Mouse (Mus musculus): ENCODE measurements around the gene Nacad. TPM values are rescaled to one million over a fixed set of nuclear protein-coding genes. Genes with fewer than 3 reads are reported as not detected.

Nacad gene
- polyA plus RNA-seq, 2 experiments from 2014 or later = not detected

- no peak for ATAC-seq
Observed at GRCm38 (mm10) chr11:6603224-6603623, 2.6 kb downstream of the Nacad start.

DNA sequence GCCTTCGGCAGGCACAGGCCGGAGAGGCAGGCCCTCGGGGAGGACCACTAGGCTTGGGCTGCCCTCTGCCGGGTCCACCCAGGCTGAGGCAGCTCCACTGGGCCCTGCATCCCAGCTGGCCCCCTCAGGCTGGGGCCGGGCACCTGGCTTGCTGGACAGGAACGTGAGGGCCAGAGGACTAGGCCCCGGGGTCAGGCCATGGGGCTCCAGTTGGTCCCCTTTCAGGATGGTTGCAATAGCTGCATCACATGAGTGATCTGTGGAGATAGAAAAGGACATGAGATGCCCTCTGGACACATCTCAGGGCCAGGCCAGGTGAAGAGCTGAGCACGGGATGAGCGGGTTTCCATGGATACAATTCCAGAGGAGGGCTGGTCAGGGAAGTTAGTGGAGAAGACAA is 3.2 kb downstream of the Nacad start:
- ATAC-seq = no peak

DNA sequence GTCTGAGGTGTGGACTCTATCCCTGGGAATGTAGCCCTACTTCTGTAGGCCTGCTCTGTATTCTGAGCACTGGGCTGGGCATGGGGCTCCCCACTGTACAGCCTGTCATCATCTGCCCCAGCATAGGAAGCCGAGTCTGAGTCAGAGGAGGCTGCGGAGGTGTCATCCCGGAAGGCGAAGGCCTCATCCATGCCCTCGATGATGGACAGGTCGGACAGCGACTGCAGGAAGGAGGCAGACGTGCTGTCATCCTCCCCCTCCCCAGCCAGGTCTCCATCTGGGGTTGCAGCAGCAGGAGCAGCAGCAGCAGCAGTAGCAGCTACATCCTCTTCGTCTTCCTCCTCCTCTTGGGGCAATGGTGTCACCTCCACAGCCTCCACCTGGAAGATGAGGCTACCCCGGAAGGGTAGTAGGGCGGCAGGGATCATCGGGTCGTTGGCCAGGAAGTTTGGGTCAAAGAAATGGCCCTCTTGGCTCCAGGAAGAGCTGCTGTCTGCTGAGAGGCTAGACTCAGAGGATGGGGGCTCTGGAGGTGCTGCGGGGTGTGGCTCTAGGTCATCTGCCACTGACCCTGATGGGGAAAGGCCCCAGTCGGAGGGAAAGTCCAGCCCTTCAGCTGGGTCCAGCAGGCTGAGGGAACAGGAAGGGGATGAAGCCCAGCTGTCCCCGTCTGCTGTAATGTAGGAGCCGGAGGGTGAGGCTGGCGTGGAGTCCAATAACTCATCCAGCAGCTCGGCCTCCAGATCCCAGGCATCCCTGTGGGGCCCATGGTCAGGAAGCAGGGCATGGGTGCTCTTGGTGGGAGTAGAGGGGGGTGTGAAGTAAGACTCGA is 4.0 kb downstream of the Nacad start:
- ATAC-seq = no peak

DNA sequence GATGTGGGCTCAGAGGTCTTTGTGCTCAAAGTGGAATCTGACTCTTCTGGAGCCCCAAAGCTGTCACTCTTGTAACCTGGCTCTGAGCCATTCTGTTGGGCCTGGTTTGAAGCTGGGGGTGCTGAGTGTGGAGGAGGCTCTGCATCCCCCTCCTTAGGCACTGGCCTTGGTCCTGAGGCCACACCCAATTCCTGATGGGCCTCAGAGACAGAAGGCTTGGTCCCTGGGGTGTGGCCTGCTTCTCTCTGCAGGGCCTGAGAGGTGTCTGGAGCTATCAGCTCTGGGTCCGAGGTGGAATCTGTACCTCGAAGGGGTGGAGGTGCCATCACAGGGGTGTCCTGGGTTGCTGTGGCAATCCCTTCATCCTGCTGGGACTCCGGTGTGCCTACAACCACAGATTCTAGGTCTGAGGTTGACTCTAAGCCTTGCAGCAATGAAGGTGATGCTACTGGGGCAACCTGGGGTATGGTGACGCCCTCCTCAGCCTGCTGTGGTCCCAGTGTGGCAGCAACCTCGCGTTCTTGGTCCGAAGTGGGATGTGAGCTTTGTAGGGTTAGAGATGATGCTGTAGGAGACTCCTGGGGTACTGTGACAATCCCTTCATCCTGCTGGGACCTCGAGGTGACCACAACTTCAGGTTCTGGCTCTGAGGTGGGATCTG is 5.4 kb downstream of the Nacad start:
- ATAC-seq = no peak

DNA sequence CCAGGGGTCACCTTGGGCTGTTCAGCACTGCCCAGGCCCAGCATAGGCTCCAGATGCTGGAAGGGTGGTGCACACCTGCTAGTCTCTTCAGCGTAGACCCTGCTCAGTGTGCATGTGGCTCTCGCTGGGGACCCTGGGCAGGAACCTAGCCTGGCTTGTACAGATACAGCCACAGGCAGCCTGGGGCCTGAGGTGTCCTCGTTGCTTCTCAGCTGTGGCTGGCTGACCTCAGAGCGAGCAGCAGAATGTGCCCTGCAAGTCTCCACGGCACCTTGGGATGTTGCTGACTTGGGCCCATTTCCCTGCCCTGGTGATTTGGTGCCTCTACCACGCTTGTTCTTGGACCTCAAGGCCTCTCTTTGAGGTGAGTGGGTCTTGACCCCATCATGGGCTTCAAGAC is 6.0 kb downstream of the Nacad start:
- no peak for ATAC-seq

DNA sequence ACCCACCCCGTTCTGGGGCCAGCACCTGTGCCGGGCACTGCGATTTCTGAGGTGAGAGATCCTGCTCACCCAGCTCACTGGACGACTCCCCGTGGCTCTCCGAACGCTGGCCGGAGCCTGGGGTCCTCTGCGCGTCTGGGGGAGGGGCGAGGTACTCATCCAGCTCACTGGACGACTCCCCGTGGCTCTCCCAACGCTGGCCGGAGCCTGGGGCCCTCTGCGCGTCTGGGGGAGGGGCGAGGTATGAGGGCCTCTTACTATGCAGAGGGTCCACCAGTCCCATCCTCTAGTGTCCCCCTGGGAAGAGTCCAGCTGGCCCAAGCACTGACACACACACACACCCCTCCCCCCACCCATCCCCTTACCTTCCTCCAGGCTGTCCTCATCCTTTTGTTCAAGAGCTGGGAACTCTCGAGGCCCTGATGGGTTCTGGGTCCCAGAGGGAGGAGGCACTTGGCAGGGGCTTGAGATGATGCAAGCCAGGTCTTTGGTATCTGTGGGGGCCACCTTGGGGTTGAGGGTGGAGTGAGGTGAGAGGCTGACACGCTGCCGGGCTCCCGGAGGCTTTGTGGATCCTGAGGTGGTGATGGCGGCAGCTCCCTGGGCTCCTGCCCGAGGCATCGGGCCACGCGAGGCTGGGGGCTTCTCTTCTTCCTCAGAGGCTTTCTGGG is 6.7 kb downstream of the Nacad start:
- ATAC-seq = no peak

- ATAC-seq = no peak
Observed at GRCm38 (mm10) chr11:6598191-6598889, 7.5 kb downstream of the Nacad start.

DNA sequence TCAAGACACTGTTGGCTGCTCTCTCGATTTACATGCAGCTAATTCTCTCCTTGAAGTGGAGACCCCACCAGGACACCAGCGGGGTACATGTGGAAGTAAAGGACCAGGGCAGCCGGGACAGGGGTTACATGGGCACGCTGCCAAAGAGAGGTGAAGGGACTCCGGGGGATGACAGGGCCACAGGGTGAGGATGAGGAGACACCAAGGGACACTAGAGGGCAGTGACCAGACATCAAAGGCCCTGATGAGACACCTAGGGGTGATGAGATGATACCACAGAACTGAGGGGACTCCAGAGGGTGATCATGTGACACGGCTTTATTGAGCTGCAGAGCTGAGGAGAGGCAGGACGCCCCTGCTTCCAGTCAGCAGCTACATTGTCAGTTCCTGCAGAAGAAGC is 8.3 kb downstream of the Nacad start:
- peak; percentile 34 for ATAC-seq

- ATAC-seq = no peak
Observed at GRCm38 (mm10) chr11:6596616-6597015, 9.2 kb downstream of the Nacad start.

GRCm38 (mm10) chr11:6596205-6596604 is 9.6 kb downstream of the Nacad start:
- ATAC-seq = no peak

GRCm38 (mm10) chr11:6595339-6595738 is 10.5 kb downstream of the Nacad start:
- ATAC-seq = no peak

DNA sequence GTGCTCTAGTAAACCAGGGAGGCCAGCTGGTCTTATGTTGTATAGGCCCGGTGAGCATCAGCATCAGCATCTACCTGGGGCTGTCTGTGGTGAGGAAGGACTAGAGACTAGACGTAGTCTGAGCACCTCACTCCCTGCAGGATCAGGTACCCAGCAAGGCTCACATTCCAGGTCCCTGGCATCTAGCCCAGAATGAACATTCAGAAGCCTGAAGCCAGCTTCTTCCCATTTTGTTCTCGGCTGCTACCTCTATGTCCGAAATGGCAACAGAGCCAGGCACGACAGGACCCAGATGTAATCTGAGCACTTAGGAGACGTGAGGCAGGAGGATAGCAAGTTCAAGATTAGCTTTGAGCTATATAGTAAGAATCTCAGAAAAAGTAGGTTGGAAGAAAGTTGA is 11.0 kb downstream of the Nacad start:
- ATAC-seq = no peak

GRCm38 (mm10) chr11:6593406-6593805 is 12.4 kb downstream of the Nacad start:
- no peak for ATAC-seq

GRCm38 (mm10) chr11:6590933-6591675 is 14.7 kb downstream of the Nacad start:
- ATAC-seq = no peak

DNA sequence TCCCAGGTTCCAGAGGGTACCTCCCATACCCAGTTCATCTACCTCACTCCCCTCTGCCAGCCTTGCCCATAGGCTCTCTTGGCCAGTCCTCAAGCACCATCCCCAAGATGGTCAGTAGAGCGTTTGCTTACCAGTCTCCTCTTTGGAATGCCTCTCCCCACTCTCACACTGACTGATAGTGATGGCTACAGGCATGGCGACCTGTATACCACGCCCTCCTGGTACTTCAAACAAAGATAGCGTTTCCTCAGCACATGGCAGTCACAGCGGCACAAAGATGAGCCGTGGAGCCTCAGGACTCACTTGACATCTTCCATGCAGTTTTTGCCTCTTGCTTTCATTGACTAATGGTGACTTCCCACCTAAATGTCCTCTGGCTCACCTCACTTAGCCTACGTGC is 16.0 kb downstream of the Nacad start:
- ATAC-seq = no peak

DNA sequence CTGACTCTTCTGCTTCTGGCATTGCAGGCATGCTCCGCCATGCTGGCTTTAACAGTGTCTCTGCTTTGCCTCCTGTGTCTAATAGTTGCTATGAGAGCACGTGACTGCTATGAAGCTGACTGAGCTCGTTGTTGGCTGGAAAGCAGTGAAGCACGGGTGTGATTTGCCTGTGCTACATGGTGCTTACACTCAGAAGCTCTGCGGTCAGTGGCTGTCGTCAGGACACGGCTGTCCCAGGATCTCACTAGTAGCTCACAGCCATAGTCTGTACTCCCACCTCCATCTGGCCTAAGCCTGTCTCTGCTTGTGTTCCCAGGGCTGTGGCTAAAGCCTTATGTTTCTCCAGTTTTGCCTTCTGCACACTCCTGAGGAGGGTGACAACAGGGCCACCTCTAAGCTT is 17.6 kb downstream of the Nacad start:
- no peak for ATAC-seq

DNA sequence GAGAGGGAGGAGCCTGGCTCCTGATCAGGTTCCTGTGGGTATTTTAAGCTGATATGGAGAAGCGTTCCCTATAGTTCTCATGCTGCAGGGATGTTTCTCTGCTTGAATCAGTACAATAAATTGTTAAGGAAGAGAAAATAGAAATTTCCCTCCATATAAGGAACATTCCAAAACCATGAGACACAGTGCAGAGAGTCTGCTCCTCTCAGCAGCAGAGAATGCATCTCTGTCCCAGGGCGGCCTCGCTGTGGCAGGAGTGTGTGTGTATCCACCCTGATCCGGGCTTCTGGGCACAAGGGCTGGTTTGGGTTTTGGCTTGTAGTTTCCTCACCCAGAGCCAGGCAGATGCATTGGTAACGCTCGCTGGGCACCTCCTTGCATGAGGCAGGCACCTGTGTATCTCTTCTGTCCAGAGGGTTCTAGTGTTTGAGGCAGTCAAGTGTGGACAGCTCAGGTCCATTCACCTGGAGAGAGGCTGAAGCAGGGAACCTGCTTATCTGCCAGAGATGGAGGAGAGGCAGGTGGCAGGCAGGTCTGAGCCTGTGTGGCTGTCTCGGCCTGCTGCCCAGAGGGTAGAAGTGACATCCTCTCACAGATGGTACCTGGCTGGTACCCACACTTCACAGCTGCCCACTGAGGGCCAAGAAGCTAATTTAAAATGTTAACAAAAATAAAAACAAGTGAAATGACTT is 18.5 kb downstream of the Nacad start:
- ATAC-seq = no peak

GRCm38 (mm10) chr11:6586660-6587059 is 19.2 kb downstream of the Nacad start:
- peak; percentile 40 for ATAC-seq

DNA sequence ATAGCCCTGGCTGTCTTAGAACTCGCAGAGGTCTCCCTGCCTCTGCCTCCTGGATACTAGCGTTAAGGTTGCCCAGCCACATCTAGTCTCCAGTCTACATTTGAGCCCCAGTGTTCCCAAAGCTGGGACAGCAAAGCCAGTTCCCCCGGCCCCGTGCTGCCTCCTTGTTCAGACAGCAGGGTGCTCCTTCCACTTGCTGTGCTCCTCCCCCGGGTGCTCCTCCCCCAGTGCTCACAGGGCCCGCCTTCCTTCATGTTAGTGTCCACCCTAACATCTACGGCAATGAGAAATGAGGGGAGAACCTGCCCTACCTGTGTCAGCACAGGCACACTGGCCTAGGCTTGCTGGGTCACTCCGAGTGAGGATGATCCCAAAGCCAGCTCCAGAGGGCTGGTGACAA is 20.1 kb downstream of the Nacad start:
- no peak for ATAC-seq

DNA sequence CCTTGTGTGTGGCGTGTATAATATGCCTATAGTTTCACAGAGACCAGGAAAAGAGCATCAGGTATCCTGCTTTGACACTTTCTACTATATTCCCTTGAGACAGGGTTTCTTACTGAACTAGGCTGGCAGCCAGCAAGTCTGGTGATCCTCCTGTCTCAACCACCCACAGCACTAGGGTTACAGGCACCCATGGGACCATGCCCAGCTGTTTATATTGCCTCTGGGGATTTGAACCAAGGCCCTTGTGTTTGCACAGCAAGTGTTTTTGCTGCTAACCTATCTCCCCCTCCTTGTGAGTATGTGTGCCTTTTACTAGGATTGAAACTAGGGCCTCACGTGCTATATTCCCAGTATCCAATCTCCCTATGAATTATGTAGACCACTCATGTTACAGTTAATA is 24.3 kb downstream of the Nacad start:
- no peak for ATAC-seq

DNA sequence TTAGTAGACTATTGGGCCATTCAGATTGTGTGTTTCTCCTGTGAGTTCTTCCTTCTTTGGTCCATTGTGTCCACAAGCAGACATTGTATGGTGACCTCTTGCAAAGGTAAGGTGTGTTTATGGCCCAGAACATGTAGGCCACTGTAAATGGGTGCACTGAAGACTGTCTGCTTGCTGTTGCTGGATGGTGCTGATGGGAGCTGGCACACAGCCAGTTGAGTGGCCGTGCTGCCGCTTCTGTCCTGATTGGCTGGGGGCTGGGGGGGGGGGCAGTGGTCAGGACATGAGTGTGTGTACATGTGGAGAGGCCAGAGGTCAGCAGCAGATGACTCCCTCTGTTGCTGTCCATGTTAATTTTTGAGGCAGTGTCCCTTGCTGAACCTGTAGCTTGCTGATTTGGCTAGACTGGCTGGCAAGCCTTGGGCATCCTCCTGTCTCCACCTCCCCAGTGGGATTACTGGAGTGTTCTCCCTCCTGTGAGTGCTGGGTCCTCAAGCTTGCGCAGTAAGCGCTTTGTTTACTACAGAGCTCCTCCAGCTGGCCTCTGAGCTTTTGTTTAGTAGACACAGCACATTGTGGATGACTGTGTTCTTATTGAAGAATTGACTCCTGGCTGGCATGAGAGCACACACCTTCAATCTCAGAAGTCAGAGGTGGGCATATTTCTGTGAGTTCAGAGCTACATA is 25.6 kb downstream of the Nacad start:
- ATAC-seq = no peak
